Mouse (Mus musculus) ES-CJ7 (cell line): Measurements from ENCODE around the gene Apoh.

ENCODE experiments used
- DNase-seq: peaks from one replicate; pipeline ENCODE4 v3.0.0; 2011; ENCODE audit warnings: low read depth, low spot score

Gene Apoh

DNA sequence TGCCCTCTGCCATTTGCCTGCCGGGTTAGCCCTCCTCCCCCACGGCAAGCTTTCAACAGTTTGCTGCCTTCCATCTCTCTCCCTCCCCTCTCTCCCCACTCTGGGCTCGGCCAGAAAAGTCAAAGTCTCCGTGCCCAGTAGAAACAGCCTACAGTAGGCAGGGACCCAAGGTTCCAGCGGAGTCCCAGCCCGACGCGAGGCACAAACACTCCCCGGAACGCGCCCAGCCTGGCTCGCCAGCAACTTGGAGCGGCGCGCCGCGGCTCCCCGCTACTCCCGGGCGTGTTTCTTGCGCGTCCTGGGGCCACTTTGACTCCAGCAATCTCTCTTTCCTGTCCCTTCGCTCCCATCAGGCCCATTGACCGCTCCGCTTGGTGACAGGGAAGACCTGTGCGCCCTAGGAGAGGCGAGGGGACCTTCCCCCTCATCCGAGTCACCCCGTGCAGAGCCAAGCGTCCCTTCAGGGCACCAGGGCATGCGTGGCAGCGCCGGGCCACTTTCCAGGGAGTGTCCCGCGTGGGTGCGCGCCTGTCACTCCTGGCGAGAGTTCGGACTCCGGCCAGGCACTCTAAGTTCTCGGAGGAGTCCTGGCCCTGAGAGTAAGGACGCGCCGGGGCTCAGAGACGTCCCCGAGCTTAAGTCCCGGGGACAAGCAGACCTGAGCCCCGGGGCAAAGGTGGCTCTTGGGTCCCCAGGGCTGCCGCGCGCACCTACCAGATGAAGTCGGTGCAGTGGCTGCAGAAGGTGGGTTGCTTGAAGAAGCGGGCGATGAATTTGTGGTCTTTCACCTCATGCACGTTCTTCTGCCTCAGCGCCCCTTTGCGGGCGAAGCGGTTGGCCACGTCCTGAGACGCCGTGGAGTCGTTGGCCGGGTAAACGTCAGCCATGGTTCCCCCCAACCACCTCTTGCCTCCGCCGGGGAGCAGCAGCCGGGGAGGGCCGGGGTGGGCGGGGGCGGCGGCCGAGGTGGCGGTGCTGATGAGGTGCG, at the start of gene Apoh:
Apoh (plus strand) TSS at position 574 of the 988 bp plus-strand sequence.
- DNase-seq: peak; percentile 36

DNA sequence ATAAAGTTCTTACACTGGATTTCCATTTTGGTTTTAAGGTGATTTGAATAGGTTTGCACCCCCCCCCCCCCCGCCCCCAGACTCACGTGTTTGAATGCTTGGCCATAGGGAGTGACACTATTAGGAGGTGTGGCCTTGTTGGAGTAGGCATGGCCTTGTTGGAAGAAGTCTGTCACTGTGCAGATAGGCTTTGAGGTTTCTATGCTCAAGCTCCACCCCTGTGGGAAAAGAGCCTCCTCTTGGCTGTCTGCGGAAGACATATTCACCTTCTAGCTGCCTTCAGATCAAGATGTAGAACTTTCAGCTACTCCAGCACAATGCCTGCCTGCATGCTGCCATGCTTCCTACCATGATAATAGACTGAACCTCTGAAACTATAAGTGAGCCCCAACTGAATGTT, 49.3 kb upstream of the Apoh start:
- no peak for DNase-seq

DNA sequence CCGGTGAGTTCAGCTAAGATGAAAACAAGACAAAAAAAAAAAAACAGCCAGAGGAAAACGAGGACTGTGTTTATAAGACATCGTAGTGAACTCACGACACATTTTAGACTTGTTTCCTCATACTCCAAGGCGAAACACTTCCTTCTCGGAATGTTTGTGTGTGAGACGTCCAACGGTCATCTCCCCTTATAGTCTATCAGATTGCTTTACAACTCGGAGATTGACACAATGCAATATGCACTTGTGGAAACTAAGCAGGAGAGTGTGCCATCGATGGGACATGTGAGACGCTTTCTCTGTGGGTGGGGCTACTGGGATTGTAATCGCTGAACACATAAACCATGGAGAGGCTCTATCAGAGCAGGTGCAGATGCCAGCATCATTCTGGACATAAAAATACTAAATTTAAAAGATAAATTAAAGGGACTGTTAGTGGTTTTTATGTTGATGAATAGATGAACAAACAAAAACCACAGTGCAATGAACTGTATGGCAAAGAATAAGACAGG, 48.8 kb upstream of the Apoh start:
- DNase-seq: no peak

DNA sequence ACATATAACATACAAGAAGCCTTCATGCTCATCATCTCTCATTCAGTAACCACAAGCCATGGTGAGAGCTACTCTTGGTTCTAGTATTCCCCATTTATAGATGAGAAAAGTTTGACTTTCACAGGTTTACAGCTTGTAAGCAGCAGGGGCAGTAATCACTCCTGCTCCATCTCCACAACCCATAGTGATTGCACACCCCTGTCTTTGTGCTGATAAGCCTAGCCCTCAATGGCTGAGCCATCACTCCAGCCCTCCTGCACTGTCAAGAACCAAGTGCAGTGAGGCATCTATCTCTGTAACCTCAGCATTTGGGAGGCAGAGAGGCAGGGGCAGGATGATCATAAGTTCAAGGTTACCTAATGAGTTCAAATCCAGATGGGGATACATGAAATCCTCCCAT, 47.8 kb upstream of the Apoh start:
- no peak for DNase-seq

DNA sequence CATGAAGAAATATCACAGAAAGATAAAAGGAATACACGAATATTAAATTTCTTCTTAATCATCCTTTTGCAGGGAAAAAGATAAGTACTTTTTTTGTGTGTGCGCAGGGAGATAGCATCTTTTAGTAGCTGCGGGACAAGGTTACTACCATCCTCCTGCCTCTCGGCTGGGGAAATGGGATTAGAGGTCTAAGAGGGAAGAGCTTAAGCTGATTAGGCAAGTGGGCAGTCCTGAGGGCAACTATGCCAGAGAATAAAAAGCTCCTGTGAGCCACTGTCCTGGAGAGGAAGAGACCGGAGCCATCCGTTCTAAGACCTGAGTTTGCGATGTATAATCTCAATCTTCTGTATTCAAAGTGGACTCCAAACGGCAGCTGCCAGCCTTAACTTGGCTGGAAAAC, 45.2 kb upstream of the Apoh start:
- no peak for DNase-seq

DNA sequence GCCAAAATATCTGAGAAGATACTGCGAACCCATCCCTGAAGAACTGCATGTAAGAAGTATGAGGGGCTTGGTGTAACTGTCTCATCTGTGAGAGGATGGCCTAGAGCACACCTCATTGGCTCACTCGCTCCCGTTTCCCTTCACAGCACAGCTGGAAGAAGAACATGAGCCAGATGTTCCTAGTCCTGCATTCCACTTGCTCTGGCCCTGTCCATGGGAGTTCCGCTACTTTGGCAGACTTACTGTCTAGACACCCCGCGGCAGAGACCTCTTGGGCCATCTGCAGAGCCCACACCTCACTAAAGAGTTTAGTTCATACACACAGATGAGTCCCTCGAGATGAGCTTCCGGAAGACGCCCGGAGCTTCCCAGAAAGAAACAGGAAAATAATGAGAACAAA, 43.2 kb upstream of the Apoh start:
- no peak for DNase-seq

DNA sequence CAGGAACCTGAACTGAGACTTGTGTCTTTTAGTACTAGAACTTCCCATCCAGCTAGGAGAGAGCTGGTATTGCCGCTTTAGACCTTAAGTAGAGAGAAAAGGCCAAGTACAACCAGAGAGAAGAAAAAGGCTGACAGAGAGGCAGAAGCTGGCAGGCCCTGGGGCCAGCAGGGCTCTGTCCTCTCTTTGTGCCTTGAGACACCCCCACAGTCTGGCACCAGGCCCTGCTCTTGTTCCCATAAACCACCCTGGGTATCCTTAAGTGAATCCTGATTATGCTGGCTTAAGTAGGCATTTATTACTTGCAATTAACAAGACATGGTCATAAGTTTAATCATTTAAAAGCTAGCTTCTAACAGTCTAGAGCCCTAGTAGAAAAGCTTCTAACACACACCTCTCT, 42.7 kb upstream of the Apoh start:
- no peak for DNase-seq

DNA sequence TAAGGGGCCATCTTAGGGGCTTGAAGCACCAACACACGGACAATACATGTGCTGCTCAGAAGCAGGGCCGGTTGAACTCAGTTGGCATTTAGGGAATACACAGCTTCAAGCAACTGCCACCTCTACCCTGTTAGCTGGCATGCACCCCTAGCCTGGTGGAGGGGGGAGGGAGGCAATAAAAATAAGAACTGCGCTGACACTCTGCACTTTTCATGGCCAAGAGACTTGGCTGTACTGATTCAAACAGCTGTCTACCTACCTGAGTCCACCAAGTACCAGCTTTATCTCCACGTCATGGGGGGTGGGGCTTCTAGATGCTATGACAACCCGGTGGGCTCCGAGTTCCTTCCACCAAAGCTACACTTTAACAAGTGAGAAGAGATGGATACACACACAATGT, 42.1 kb upstream of the Apoh start:
- DNase-seq: no peak

DNA sequence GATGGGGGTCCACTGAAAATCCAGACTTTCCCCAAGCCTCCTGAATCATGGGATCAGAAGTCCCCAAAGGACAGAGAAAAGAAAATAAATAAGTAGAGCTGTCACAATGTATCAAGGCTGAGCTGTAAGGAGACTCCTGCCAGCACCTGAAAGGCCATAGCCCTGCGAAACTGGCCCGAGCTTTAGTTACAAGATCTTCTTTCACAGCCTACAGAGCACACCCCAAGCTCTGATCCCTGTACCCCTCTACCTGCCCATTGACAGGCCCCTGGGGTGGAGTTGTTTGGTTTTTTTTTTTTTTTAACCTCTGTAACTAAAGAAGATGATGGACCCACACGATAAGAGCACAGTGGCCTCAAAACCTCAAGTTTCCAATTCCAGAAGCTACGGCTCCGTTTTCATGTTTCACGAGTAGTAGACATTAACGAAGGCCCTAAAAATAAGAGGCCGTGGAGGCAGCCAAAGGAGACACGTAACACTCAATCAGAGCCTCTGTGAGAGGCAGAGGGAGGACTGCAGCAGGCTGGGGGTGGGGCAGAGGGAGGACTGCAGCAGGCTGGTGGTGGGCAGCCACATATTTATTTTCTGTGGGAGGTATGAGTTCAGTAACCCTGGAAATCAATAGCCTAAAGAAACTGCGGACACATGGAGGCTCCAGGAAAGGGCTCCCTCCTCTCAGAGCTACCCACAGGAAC, 41.2 kb upstream of the Apoh start:
- no peak for DNase-seq

DNA sequence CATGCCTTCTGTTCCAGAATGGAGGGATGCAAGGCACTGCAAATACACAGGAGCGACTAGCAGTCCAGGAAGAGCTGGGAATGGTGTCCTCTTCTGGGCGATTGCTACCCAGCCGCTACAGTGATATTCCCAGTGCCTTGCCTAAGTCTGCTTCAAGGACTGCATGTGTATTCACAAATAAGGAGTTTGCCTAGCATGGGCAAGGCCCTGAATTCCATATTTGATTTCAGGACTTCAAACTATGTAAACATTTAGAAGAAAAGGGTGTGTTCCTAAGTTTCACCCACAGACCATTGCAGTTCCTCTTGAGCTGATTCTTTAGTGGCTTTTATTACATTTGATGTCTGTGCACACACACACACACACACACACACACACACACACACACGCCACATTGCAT, 39.4 kb upstream of the Apoh start:
- DNase-seq: no peak

DNA sequence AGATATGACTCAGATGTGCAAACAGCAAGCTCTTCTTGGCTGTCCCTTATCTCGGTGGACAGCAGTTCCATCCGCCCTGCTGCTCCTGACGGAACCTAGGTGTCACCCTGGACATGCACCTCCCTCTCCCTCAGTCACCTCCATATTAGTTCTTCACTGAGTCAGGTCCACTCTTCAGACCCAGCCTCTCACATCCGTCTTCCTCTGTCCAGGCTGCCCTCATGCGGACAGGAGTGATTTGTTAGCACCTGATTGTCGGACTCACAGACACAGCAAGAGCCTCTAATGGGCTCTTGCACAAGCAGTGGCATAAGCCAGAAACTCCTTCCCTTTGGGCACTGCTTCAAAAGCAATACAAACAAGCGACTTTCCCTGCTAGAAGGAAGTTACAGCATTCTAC, 35.9 kb upstream of the Apoh start:
- DNase-seq: no peak

DNA sequence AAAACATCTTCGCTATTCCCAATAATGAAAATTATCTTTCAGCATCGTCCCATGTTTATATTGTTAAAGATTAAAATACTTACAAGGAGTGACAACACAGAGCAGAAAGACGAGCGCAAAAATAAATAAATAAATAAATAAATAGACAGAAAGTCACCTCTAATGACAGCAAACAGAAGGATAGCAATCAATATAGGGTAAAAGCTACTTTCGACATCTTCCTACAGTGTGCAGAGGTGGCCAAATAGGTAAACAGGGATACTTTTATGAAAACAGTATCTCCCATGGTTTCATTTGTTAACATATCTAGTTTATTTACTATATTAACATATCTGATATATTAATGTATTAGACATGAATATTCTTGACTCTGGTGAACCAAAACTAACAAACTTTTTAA, 34.9 kb upstream of the Apoh start:
- DNase-seq: no peak

DNA sequence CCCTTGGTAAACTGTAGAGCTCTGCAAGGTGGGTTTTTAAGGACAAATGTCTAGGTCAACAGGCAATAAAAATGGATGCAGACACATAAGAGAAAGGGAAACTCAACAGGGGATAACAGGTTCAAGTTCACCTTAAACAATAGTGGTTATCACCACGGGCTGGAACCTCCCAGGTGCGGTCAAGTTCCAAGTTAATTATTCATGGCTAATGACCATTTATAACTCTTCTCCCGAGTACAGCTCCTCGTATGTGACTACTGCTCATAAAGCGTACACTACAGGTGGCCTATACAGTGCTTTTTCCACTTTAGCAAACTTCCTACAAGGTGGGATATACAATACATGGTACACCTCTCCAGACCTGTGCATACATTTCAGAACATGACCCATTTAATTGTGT, 33.4 kb upstream of the Apoh start:
- no peak for DNase-seq

DNA sequence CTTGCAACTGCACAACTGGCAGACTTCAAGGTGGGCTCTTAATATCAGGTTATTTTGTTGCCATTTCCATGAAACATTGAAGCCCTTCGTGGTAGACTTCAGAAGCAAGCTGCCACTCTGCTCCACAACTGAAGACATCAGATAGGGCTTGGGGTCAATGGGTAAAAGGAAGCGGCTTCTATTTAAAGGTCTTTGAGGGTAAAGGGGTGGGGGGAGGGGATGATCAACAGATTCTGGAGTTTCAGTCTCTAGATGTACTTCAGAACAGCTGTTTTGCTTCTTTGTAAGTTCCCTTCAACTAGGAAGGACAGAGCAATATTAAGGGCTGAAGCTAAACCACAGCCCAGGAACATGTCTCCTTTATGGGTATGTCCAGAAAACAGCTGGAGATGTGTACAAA, 31.2 kb upstream of the Apoh start:
- DNase-seq: no peak

DNA sequence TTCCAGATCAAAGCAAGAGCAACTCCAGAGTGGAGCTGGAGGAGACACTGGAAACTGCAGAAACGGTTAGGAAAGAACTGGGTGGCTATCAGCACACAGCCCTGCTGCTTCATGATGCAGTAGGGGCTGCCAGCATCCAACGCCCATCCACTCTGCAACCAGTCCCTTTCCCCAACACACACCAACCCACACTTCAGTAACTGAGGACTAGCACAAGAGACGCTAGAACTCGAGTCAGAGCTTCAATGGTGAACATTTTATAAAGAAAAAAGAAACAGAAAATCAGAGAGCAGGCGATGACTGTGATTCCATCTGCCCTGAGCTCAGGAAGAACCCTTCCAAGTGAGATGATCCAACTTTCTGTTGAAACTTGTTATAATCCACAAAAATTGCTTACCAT, 30.6 kb upstream of the Apoh start:
- no peak for DNase-seq

DNA sequence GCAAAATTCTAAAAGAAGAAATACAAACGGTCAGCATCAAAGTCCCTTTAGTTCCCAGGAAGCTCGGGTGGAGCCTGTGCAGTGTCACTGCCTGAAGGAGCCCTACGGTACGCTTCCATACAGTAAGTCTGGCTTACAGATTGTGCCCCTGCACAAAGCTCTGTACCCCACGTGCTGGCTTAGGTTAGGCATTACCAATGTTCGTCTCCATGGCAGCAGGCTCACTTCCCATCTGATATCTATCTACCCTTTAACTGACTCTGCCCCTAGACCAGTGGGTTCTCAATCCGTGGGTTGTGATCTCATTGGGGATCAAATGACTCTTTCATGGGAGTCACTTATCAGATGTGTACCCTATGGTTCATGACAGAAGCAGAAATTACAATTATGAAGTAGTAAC, 27.4 kb upstream of the Apoh start:
- no peak for DNase-seq

DNA sequence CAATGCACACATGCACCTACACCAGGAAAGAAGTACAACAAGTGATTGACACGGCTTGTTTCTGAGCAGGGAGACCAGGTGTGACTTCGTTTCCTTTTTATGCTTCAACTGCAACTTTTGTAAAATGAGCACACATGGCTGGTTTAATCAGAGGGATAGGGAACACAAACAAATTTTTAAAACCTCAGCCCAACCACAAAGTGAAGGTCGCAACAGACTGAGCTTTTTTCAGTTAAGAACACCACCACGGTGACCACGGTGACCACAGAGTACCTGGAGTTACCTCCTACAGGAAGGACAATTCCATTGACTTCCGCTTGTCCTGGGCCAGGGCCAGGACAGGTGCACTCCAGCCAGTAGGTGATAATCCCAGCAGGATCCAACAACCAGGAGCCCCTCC, 25.3 kb upstream of the Apoh start:
- no peak for DNase-seq

DNA sequence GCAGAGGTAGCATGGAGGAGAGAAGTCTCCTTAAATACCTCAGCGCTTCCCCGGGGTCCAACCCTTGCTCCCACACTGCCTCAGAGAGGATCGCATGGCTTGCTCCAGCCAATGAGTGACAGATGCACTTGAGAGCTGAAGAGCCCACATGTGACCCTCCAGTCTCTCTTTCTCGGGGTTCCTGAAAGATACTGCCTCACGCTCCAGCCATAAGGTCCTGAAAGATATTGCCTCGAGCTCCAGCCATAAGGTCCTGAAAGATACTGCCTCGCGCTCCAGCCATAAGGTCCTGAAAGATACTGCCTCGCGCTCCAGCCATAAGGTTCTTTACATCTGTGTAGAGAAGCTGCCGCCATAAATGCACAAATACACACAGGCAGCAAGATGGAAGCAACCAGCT, 24.0 kb upstream of the Apoh start:
- no peak for DNase-seq

DNA sequence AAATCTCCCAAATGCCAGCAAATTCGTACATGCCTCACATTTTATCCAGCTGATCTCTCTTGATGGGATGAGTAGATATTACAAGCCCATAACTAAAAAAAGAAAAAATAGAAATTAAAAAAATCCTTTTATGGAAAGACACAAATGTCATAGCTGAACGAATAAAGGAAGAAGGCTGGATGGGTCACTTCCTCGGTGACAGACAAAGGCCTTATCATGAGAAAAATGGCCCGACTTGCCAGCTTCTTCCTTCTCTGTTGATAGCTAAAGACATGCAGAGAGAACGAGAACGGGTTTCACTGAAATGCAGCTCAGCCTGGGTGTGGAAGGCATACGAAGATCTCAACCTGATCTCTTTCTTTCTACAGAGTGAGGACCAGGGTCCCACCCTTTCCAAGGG, 22.6 kb upstream of the Apoh start:
- DNase-seq: no peak

DNA sequence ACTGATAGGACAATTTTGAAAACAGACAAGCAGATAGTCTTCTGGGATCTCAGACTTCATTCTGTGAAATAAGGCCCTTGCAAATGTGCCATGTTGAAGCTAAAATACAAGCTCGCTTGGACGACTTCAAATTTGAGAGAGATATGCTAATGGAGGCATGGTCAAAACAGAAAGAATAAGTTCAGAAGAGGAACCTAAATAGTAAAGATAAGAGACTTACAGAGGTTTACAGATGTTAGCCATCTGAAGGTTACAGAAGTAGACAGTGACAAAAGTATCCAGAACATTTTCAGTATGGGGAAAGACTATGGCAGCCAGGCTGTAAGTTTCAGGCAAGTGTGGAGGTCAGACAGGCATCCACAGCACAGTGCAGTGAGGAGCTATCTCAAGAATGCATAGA, 21.0 kb upstream of the Apoh start:
- no peak for DNase-seq

DNA sequence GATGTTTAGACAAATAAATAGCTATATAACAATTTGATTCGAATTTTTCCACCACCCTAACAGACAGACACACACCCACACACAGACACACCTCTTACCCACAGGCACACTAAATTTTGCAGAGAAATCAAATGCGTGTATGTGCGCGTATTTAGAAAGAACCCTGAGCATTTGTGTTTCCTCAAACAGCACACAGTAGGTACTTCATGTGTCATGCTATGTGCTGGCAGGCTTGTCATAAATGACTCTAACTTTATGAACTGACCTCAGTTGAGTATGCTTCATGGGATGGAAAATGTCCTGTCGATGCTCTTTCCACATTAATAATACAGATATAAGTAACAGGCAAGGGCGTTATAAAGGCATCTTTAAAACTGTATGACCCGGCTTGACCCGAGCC, 17.2 kb upstream of the Apoh start:
- no peak for DNase-seq

DNA sequence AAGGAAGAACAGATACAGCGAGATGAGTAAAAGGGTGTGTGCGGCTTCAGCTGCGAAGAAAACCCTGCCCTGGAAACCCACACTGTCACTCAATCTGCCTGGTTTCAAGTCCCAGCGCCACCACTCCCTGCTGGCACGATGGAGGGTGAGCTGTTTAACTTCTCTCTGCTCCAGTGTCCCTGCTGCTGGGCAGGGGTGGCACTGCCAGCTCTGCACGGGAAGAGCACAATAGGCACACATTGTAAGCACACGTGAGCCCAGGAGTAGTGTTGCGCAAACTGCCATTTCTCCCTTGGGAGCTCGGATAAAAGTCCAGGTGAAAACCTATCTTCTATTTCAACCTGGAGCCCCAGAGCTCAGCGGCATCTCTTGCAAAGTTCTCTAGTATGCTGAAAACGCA, 12.3 kb upstream of the Apoh start:
- DNase-seq: no peak

DNA sequence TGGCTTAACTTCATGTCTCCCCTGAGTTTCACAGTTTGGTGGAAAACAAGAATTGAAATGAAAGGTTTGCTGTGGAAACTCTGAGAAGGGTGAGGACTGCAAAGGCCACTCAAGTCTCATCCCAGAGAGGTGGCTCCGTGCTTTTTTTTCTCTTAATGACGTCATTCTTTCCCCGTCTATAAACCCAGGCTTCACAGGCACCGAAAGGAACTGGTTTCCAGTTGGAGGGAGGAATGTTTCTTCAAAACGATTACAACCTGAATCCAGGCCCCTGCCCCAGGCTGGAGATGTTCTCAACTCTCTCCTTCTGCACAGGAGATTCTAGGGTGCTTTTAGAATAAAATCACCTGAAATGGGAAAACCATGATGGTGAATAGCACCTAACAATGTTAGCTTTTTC, 10.1 kb upstream of the Apoh start:
- no peak for DNase-seq
